Mouse (Mus musculus) cortical plate, adult 2 months (tissue): ENCODE measurements around the gene Mrps15. TPM values are rescaled to one million over a fixed set of nuclear protein-coding genes. Genes with fewer than 3 reads are reported as not detected.

Experiments used
- H3K27ac ChIP-seq: fragments of 200-500 bp; 2 replicates; pipeline ENCODE4 v1.5.1; 2012; ENCODE audit warnings: low read length, control low read depth, inconsistent platforms; ENCODE audit not compliant: insufficient read depth
- H3K4me1 ChIP-seq: fragments of 200-500 bp; 2 replicates; pipeline ENCODE4 v1.6.1; 2011; ENCODE audit warnings: low read length; ENCODE audit not compliant: control insufficient read depth, insufficient read depth
- H3K4me3 ChIP-seq: fragments of 200-500 bp; 2 replicates; pipeline ENCODE4 v1.5.1; 2011; ENCODE audit warnings: mild to moderate bottlenecking, low read length, control low read depth; ENCODE audit not compliant: insufficient read depth
- CTCF ChIP-seq: fragments of 200-500 bp; IDR thresholded peaks from 2 replicates; pipeline ENCODE4 v1.5.1; 2011; ENCODE audit warnings: mild to moderate bottlenecking, control low read depth, low read length; ENCODE audit not compliant: insufficient read depth; ENCODE audit errors: extremely low read depth
- POLR2A ChIP-seq: fragments of 200-500 bp; IDR thresholded peaks from 2 replicates; pipeline ENCODE4 v1.6.1; 2011; ENCODE audit warnings: mild to moderate bottlenecking, low read length, control low read depth; ENCODE audit not compliant: insufficient read depth; ENCODE audit errors: extremely low read depth
- polyA plus RNA-seq: library from polyadenylated mRNA; depleted of rRNA; stranded (reverse); fragments of >200 nt; gene quantifications from 2 replicates; pipeline ENCODE4 v1.2.3, GENCODE M21; 2012

The Mrps15 gene
- polyA plus RNA-seq, 1 experiment, result 65.7 TPM

DNA sequence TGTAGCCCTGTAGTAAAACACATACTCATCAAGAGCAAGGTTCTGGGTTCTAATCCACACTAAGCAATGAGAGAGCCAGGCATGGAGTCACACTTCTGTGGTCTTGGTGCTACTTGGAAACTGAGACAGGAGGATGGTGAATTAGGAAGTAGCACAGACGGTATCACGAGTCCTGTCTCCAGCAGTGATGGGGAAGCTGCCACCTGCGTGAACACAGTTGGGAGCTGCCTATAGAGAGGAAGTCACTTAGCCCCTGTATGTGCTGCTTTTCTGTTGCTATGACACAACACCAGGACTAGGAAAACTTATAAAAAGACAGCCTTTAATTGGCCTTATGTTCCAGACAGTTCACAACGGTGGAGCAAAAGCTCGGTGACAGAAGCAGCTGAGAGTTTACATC, 16.0 kb upstream of the Mrps15 start:
- Histone ChIP-seq H3K4me1 (no peaks in the 10 kb centered on the region), H3K4me3 (no peak overlapping the region), H3K27ac (no peak overlapping the region)
- TF ChIP-seq CTCF (no peak), POLR2A (no peak)

DNA sequence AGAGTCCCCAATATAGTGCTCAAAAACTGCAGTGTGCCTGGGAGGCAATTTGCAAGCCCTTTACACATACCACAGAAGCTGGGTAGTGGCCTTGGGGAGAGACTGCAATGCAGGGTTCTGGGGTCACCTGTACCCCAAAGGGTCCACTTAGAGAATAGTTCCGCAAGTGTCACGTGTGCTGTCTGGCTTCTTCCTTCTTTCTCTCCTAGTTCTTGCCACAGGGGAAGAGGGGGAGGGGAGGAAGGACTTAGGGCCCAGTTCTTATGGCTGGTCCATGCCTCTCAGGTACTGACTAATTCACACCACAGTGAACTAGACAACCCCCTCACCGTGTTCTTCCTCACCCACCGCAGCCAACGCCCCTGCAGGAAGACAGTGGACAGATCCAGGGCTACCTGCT, 11.3 kb upstream of the Mrps15 start:
- no peak overlapping the region for H3K4me3 ChIP-seq
- H3K27ac ChIP-seq, result no peak overlapping the region
- TF ChIP-seq POLR2A, result no peak
- no peak for TF ChIP-seq CTCF

DNA sequence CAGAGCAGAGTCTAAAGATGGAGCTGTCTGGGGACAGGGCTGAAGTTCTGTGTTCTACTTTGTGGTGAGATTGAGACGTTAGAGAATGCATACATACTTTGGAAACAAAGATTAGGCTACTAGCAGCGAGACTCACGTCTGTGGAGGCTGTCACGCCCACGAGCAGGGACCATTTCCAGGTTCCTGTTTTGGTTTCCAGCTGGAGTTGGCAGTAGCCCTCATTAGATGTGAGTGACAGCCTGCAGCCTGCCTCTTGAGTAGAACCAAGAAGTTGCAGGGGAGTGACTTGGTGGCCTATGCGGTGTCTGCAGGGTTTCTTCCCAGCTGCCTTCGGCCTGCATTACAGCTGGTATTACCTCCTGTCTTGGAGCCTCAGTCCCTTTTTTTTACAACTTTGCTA, 4.9 kb downstream of the Mrps15 start:
- Histone ChIP-seq H3K4me1 (0 out of 2 replicates have a peak, but pooled peaks cover 3% of the 10 kb centered on the region), H3K4me3 (no peak overlapping the region), H3K27ac (no peak overlapping the region)
- TF ChIP-seq CTCF (no peak), POLR2A (no peak)

More for the DNA sequence above, 11.3 kb upstream of the Mrps15 start:
- no peaks in the 10 kb centered on the region for H3K4me1 ChIP-seq

DNA sequence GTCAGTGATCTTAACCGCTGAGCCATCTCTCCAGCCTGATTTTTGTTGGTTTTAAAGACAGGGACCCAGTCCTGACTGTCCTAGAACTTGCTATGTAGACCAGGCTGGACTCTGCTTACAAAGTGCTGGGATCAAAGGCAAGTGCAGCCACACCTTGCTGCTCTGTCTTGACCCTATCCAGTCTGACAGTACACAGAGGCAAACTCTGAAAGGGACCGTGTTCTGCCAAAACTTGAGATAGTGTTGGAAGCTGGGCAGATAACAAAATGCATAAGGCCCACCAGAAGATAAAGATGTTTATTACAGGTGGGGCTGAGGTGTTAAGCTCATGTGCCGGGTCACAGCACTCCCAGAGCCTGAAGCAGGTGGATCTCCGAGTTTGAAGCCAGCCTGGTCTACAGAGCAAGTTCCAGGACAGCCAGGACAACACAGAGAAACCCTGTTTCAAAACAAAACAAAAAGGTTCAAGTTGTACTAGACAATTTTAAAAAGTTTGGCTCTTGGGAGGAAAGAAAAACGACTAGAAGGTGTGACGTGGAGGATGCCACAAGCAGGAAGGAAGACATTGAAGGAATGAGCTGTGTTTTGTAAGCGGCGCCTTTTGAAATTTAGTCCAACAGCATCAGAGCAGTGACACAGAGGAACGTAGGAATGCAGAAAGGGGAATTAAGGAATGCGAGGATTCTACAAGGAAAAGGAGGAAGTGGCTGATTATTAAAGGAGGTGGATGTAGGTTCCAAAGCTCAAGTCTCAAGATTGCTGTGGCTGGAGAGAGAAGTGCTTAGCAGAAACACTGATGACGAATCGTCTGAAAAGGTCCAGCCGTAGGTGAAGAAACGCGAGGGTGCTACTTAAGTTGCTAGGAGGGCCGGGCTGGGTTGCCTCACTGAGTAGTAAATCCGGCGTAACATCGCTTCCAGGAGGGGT, 10.7 kb downstream of the Mrps15 start:
- peak overlapping the region; percentile 79 for H3K4me3 ChIP-seq
- no peak for TF ChIP-seq CTCF
- no peak for TF ChIP-seq POLR2A
- H3K4me1 ChIP-seq, result peaks cover 4% of the 10 kb centered on the region; the same call in 1 of the 2 replicates
- H3K27ac ChIP-seq, result no peak overlapping the region

DNA sequence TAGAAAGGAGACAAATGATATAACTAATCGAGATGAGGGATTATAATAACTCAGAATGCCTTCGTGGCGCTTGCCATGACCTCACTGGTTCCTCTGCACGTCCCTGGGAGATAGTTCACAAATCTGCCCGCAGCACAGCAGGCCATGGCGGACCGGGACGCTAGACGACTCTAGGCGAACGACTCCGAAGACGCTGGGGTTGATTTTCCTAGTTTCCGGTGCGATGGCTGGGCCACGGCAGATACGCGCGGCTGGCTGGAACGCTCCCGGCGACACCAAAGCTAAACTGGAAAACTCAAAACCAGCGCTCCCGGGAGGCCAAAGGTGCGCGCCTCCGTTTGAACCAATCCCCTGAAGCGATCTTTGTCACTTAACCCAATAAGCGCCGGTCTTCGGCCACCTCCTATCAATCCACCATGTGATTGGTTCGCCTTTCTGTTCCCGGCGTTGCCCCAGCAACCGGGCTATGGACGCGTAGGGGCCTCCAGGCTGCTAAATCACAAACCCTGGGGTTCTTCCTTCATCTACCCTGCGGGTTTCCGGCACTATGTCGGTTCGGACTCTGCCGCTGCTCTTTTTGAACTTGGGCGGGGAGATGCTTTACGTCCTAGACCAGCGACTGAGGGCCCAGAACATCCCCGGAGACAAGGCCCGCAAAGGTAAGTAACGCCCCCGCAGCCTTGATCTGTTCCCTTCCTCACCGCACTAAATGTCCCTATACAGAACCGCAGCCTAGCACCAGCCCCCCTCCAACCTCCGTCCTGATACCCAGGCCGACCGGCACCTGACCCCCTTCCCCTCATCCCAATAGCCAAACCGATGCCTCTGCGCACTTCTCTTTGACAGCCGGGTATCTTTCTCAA, 11.6 kb downstream of the Mrps15 start, which contains the start of gene Oscp1:
TSS of gene Oscp1 (plus strand) at position 432 of the 863 bp plus-strand sequence.
- no peak for TF ChIP-seq CTCF
- peak; percentile 58; the same call in 1 of the 2 replicates for TF ChIP-seq POLR2A
- H3K27ac ChIP-seq, result peak within 1 kb of the TSS; percentile 88
- H3K4me1 ChIP-seq, result peaks cover 4% of the 10 kb centered on the region; the same call in 1 of the 2 replicates
- H3K4me3 ChIP-seq, result peak within 1 kb of the TSS; percentile 79

DNA sequence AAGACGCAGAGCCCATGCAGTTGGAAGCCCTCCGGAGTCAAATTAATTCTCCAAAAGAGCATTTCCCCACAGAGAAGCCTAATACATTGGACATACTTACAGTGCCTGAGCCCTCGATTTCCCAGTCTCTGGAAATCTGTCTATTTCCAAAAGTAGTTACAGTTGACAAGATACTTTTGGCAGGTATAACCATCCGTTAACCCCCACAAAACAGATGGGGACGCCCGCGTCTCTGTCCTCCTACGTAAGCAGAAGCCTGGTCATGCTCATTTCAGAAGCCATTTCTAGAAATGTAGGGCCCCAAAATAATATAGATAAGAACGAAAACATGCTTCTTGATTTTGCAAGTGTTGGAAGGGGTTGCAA, 12.3 kb downstream of the Mrps15 start:
- Histone ChIP-seq H3K4me3 (peak overlapping the region; percentile 79), H3K4me1 (peaks cover 4% of the 10 kb centered on the region; the same call in 1 of the 2 replicates), H3K27ac (peak overlapping the region; percentile 88)
- no peak for TF ChIP-seq CTCF
- no peak for TF ChIP-seq POLR2A

DNA sequence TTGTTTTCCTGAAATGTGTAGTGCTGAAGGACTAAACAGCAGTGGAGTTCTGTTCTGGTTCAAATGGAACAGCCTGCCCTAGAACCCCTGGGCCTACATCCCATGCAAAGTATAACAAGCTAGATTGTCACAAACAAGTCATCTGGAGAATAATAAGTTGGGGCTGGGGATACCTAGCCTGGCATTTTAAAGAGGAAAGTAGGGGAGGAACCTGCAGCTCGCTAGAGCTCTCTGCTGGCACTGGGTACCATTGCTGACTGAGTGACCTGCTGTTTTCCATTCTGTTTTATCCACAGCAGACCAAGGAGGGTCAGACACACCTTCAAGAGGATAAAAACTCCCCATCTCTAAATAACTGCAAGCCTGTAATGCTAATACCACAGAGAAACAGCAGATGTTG, 16.1 kb downstream of the Mrps15 start:
- Histone ChIP-seq H3K4me3 (no peak overlapping the region), H3K4me1 (peaks cover 4% of the 10 kb centered on the region; the same call in 1 of the 2 replicates), H3K27ac (no peak overlapping the region; the same call in 1 of the 2 replicates)
- TF ChIP-seq CTCF, result no peak

DNA sequence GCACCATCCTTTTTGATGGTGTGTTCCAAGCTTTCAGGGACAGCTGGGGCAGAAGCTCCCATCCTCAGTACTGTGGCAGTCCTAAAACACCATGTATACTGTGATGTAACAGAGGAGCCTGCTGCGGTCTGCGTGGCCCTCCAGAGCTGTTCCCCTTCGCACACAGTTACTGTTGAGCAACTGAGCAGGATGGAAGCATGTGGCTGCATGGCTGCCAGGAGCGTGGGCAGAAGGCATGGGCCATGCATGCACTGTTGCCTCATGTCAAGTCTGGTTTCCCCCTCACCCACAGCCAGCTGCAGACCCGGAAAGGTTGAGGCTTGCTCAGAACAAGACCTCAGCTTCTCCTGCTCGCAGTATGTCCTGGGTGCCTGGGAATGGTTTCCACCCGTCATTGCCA, 18.5 kb downstream of the Mrps15 start:
- TF ChIP-seq CTCF, result no peak
- no peak for TF ChIP-seq POLR2A
- Histone ChIP-seq H3K4me1 (peaks cover 2% of the 10 kb centered on the region; the same call in 1 of the 2 replicates), H3K4me3 (no peak overlapping the region), H3K27ac (no peak overlapping the region)

DNA sequence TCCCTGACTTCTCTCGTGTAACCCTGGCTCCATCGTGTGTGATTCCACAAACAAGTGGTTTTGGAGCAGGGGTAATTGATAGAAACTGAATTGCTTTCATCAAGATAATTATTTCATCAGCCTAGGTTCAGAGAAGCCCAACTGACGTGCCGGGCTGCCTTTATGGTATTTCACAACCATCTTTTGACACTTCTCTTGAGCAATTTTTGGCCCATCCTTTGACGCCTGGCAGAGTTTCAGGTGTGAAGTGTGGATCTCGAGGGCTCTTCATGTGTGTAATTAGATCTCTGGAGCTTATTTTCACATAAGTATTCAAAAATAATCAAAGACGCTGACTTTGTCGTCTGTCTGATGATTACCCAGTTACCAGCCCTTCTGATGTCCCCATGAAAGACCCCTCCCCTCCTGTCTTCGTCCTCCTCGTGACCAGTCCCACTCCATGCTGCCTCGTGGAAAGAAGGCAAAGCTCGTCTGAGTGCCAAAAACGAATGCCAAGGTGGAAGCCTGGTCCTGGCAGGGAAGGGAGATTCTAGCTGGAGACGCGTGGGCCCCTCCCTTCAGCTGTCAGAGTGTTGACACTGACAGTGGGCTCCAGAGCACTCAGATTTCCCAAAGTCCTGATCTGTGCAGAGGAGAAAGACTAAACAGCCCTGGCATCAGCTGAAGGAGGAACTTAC, 20.8 kb downstream of the Mrps15 start:
- TF ChIP-seq CTCF, result no peak
- no peak for TF ChIP-seq POLR2A
- Histone ChIP-seq H3K27ac (no peak overlapping the region), H3K4me1 (no peaks in the 10 kb centered on the region; the same call in 1 of the 2 replicates)

More for the DNA sequence above, 20.8 kb downstream of the Mrps15 start:
- no peak overlapping the region for H3K4me3 ChIP-seq
